Mouse (Mus musculus) activated CD4-positive, CD25-positive, alpha-beta regulatory T cell (primary cell): ENCODE measurements around the gene Hspb2. TPM values are rescaled to one million over a fixed set of nuclear protein-coding genes. Genes with fewer than 3 reads are reported as not detected.

ENCODE experiments used
- polyA plus RNA-seq, 2 experiments: library from polyadenylated mRNA; unstranded; fragments of 100-300 nt; shearing (Covaris generic); gene quantifications; one replicate each; pipeline ENCODE4 v1.2.1; 2017

Gene Hspb2
- polyA plus RNA-seq: under 1 TPM in 1 of 2 experiments, not detected in 1; 0.84 TPM

DNA sequence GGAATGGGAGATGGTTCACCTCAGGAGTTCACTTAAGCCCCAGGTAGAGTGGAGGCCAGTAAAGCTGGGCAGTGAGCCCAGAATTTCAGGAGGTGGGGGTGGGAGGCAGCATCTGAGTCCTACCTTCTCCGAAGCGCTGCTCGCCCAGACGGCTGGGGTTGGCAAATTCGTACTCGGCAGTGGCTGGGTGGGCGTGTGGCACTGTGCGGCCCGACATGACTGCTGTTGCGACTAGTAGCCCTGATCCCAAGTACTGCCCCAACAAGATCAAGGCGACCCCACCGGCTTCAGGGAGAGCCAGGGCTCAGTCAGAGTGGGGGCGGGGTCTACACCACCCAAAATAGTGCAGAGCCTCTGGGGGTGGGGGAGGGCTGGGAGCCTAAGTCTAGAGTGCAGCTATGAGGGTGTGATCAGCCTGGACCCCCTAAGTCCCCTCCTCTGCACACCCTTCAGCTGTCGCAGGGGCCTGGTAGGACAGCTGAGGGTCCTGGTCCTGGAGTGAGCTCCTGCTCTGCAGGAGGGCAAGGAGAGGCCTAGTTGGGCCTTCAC, at the start of gene Hspb2:
Gene Hspb2 (minus strand): TSS at position 301 of the 549 bp plus-strand sequence.

GRCm38 (mm10) chr9:50774991-50775612, 22.9 kb upstream of the Hspb2 start, which contains the start of the genes Alg9 and 1110032A03Rik:
Gene Alg9 (plus strand): TSS chr9:50775019.
Gene 1110032A03Rik (minus strand): TSS chr9:50775520.

GRCm38 (mm10) chr9:50768107-50769002, 16.2 kb upstream of the Hspb2 start, which contains the start of gene Fdxacb1:
Gene Fdxacb1 (plus strand): TSS chr9:50768236.

GRCm38 (mm10) chr9:50751323-50751722, 831 bp downstream of the Hspb2 start, which contains the start of gene Cryab:
Gene Cryab (plus strand): TSS chr9:50751325.

GRCm38 (mm10) chr9:50746214-50746677, 5.9 kb downstream of the Hspb2 start, which contains the start of gene 2310030G06Rik:
Gene 2310030G06Rik (minus strand): TSS chr9:50746536.

DNA sequence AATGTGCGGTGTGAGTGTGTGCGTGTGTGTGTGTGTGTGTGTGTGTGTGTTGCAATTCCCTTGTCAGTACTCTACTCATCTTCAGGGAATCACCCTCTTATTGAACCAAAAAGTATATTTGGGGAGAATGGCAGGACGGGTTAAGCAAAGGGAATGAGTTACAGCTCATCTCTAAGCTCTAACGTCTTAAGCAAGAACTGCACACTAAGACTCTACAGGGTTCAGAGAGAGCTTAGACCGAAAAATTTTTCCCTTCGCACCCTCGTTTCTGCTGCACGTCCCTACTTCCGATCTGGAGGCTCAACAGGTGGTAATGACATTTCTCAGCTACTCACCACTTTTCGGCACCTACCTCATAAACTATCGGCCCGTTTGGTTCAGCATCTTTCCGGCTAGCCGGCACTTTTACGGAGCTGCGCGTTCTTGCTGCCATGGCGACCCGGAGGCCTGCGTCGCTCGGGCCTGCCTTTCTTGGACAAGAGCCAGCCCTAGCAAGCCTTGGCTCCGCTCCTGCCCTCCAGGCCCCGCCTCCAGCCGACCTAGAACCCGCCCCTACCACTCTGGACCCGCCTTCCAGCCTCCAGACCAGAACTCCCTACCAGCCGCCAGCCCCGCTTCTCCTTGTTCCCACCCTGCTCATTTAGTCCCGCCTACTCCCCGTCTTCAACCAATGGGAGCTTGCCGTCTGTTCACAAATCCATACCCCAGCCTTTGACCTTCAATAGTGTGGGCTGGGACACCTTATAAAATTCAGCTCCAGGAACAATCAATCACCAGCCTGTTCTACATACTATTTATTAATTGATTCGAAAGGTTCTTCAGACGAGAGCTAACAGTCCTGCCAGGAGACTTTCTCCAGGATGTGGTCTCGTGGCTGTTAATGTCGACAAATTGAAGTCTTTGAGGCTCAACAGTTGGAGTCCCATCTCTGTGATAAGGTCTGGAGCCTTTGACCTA, 13.0 kb downstream of the Hspb2 start, which contains the start of gene Dixdc1:
Gene Dixdc1 (minus strand): TSS at position 604 of the 957 bp plus-strand sequence.

Other genes with a start within 250 kb of the Hspb2 start
- 100 to 1,000 TPM; 127 to 128 TPM for gene Pts, start 223.6 kb downstream of the Hspb2 start, polyA plus RNA-seq
- 1 to 10 TPM; 3.9 to 7.6 TPM for gene Il18, start 197.5 kb downstream of the Hspb2 start, polyA plus RNA-seq
- gene Bco2, start 197.2 kb downstream of the Hspb2 start, polyA plus RNA-seq: under 1 TPM; 0.82 TPM
- under 1 TPM in 1 of 2 experiments, not detected in 1; 0.16 TPM for gene Tex12, start 191.0 kb downstream of the Hspb2 start, polyA plus RNA-seq
- gene Sdhd, start 148.5 kb downstream of the Hspb2 start, polyA plus RNA-seq: 100 to 1,000 TPM; 189 to 227 TPM
- gene Timm8b, start 148.4 kb downstream of the Hspb2 start, polyA plus RNA-seq: 100 to 1,000 TPM; 123 to 129 TPM
- gene Pih1d2, start 135.0 kb downstream of the Hspb2 start, polyA plus RNA-seq: 1 to 10 TPM in 1 of 2 experiments, not detected in 1; 1.3 TPM
- gene Nkapd1, start 134.9 kb downstream of the Hspb2 start, polyA plus RNA-seq: 10 to 100 TPM; 25.5 to 30.3 TPM
- gene Dlat, start 92.6 kb downstream of the Hspb2 start, polyA plus RNA-seq: 10 to 100 TPM; 36.7 to 38.2 TPM
- gene Dixdc1, start 12.8 kb downstream of the Hspb2 start, polyA plus RNA-seq: under 1 TPM; 0.20 to 0.22 TPM
- not detected for gene 2310030G06Rik, start 5.8 kb downstream of the Hspb2 start, polyA plus RNA-seq
- gene Cryab, start 1.0 kb downstream of the Hspb2 start, polyA plus RNA-seq: not detected
- gene Fdxacb1, start 15.9 kb upstream of the Hspb2 start, polyA plus RNA-seq: 1 to 10 TPM; 6.7 to 9.7 TPM
- gene Alg9, start 22.7 kb upstream of the Hspb2 start, polyA plus RNA-seq: 10 to 100 TPM; 15.9 to 21.5 TPM
- 10 to 100 TPM; 10.1 to 14.5 TPM for gene 1110032A03Rik, start 23.2 kb upstream of the Hspb2 start, polyA plus RNA-seq
- 10 to 100 TPM; 73.9 to 89.8 TPM for gene Ppp2r1b, start 92.9 kb upstream of the Hspb2 start, polyA plus RNA-seq